Mouse (Mus musculus): ENCODE data around the gene Klf17.
A peak's percentile ranks its signal among the peaks of the same experiment; 100 is the strongest.
"Not testable (repeated sequence)": the region's sequence is repeated elsewhere in the genome, so short reads cannot be mapped to it uniquely, and the experiment has no call there.

The Klf17 gene

GRCm38 (mm10) chr4:117765416-117765815 is at the start of gene Klf17:
Gene Klf17, minus strand, starts transcription at chr4:117765648.
- DNase-seq (ENCODE audit: low read depth in 2 of 2, low spot score in 2 of 2) = no peak

- DNase-seq (ENCODE audit: low read depth in 2 of 2, low spot score in 2 of 2) = no peak
Observed at GRCm38 (mm10) chr4:117814333-117814732, 48.9 kb upstream of the Klf17 start.

DNA sequence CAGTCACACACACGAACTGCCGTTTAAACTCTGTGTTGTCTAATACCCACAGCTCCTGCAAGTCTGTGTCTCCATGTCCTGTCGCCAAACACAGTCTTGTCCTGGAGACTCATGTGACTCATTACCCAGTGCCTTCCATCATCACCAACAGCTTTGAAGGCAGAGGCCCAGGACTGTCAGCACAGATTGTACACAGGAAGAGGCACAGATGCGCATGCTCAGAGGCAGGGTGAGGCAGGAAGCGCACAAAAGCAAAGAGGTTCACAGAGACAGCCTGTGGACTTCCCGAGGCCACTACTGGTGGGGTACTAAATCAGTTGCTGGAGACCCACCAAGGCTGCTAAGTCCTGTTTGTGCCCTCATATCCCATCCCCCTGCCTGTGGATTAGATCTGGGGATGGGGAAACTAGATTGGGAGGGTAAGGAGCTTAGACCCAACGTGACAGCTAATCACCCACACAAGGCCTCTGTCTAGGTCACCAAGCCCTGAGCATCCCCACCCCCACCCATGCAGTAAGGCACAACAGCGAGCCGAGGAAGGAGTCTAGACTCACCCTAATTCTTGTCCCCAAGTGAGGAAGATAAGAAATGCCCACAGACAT is 48.2 kb upstream of the Klf17 start:
- peak; percentile 3 to 9 for DNase-seq (ENCODE audit: low read depth in 2 of 2, low spot score in 2 of 2)

DNA sequence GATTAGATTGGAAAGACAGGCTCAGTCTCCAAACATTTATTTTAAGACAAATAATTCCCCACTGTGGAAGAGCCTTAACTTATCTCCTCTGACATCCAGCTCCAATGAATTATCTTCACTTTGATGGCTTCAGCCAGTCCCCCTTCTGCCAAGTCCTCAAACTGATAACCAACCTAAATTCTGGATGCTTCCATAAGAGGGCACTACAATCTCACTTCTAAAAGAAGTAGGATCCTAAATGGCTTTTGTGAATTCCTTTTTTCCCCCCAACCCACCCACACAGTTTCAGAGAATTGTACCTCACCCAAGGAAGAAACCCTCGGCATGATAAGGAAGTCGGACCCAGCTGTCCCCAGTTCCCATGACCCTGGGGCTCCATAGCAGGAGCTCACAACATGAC is 45.5 kb upstream of the Klf17 start:
- DNase-seq (ENCODE audit: low read depth in 2 of 2, low spot score in 2 of 2) = no peak

DNA sequence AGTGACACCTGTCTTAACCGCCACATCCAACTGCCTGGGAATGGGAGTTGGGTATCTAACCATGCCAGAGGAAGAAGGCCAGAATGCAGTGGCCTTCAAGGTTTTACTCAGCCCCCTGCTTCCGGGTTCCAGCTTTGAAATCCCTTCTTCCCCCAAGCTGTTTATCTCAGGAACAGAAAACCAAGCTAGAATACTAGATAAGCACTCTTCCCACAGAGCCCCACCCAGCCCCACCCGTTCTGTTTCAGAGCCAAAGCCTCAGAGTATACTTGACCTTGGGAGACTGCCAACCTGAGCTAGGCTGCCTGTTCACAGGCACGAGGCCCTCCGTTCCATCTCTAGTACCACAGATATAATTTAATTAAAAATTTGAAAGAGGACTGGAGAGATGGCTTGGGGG is 41.5 kb upstream of the Klf17 start:
- no peak for DNase-seq (ENCODE audit: low read depth in 2 of 2, low spot score in 2 of 2)

GRCm38 (mm10) chr4:117799904-117800303 is 34.5 kb upstream of the Klf17 start:
- DNase-seq (ENCODE audit: low read depth in 2 of 2, low spot score in 2 of 2) = no peak

- DNase-seq (ENCODE audit: low read depth in 2 of 2, low spot score in 2 of 2) = no peak
Observed at GRCm38 (mm10) chr4:117788308-117788707, 22.9 kb upstream of the Klf17 start.

GRCm38 (mm10) chr4:117786963-117787362 is 21.5 kb upstream of the Klf17 start:
- DNase-seq (ENCODE audit: low read depth in 2 of 2, low spot score in 2 of 2) = no peak

DNA sequence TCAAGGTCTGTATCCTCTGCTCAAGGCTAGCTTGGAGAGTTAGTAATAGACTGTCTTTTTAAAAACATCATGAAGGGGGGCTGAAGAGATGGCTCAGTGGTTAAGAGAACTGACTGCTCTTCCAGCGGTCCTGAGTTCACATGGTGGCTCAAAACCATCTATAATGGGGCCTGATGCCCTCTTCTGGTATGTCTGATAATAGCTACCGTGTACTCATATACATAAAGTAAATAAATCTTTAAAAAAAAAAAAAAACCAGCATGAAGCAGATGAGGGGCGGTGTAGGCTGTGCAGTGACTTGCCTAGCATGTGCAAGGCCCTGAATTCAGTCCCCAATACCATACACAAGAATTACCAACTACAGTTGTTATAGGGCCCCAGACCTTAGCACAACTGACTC is 17.5 kb upstream of the Klf17 start:
- DNase-seq (ENCODE audit: low read depth in 2 of 2, low spot score in 2 of 2) = no peak

- DNase-seq (ENCODE audit: low read depth in 2 of 2, low spot score in 2 of 2) = no peak
Observed at GRCm38 (mm10) chr4:117772960-117773359, 7.5 kb upstream of the Klf17 start.

DNA sequence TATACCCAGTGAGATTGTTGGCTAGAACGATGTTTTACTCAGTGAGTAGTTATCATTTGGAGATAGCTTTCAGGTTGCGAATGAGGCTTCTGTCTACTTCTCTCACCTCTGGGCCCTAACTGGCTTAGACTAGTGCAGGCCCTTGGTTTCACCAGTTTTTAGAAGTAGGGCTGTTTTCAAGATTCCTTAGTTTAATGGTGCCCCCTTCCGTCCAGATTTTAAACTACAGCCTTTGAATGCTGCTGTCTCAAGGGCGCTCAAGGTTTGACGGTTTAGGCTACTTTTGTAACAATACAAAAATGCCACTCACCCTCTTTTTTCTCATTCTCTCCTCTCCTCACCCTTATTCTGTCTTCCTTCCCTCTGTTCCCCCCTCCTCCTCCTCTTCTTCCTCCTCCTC is 5.5 kb upstream of the Klf17 start:
- peak in 1 of 2 experiments; percentile 18 for DNase-seq (ENCODE audit: low read depth in 2 of 2, low spot score in 2 of 2)

DNA sequence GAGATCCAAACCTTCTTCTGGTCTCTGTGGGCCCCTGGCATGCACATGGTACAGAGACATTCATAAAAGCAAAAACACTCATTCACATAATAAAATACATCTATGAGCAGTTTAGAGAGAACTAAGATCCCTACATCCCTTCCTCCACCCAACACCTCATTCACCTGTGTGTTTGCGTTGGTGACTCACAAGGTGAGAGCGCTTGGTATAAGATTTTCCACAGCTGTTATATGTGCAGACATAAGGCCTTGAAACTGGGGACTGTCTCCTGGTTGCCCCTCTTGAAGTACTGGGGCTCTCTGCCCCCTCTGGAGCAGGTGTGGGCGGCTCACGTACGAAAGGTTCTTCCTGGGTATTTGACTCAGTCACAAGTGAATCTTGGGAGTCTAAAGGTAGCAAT is 5.3 kb downstream of the Klf17 start:
- no peak for DNase-seq (ENCODE audit: low read depth in 2 of 2, low spot score in 2 of 2)

DNA sequence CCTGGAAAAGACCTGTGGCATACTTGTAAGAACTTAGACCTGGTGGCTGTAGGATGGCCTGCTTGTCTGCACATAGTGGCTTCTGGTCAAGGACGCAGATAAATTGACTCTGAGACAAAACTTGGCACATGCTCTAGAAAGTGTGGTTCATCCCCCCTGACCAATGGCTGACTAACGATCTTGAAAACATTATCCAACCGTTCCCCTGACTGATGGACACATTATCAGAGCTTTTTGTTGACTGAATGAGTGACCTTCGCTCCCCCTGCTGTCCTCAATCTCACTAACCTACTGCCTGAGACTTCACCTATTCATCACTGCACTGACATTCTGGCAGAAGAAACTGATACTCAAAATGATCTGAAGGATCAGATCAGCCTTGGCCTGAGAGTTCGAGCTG is 13.0 kb downstream of the Klf17 start:
- not testable (repeated sequence) for DNase-seq (ENCODE audit: low read depth in 2 of 2, low spot score in 2 of 2)

GRCm38 (mm10) chr4:117737559-117737958 is 27.9 kb downstream of the Klf17 start:
- no peak for DNase-seq (ENCODE audit: low read depth in 2 of 2, low spot score in 2 of 2)

DNA sequence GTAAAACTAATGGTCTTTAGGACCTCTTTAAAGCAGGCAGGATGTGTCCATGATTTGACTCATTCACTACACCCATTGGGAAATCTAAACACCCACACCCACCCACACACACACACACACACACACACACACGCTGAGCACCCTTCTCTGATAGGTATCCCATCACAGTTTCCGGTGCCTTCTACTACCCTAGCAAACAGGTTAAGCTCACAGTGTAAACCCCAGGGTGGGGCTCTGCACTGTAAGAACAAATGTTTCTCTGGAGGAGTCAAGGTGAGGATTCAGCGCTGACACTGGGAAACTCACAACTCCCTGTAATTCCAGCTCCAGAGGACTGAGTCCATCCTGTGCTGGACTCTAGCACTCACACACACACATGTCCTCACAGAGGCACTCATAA is 33.5 kb downstream of the Klf17 start:
- DNase-seq (ENCODE audit: low read depth in 2 of 2, low spot score in 2 of 2) = no peak

DNA sequence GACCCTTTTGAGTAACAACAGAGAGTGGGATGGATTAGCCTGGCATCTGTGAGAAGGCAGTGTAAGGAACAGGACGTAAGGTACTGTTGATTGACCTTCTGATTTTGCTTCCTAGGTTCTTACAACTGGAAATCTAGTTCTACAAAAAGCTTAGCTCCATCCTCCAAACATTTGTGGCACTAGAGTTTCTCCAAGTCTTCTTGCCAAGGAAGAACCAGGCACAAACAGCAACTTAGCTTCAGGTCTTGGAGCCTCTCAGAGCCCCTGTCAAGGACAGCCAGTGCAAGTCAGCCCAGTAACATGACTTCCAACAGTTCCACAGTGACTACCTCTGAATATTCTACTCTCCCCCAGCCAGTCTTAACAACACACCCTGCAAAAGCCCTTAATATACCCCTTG is 41.3 kb downstream of the Klf17 start, which contains the start of gene Gm12845:
Gm12845 (plus strand) TSS at position 301 of the 400 bp plus-strand sequence.
- no peak for DNase-seq (ENCODE audit: low read depth in 2 of 2, low spot score in 2 of 2)

DNA sequence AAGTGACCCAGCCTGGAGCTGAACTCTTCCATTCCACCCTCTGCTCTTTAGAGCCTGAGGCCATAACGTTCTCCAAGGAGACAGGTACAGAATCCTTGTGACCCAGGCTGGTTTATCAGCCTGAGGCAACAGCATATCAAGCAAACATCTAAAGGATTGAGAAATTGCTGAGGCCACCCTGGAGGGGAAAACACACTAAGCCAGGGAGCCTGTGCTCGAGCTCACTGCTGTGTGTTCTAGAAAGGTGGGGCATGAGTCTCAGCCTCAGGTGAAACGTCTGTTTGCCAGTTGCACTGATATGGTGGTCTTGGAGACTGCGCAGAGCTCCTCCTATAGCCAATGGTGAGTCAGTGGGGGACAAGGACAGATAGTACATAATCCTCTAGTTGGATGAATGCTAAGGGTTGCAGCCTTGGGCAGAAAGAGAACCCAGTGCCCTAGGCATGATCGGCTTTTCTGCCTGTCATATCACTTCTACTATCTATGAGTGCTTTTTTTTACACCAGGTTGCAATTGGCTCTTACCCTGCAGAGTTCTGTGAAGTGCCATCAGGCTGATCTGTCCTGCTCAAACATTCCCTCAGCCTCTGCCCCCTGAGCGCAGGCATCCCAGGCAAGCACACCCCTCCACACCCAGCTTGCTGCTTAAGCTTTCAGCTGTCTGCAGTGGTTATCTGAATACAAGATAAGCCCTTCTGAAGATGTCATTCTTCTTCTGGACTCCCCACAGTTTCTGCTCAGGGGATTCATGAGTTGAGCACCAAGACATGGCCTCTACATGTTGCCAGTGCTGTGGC is 51.9 kb downstream of the Klf17 start:
- no peak for DNase-seq (ENCODE audit: low read depth in 2 of 2, low spot score in 2 of 2)

DNA sequence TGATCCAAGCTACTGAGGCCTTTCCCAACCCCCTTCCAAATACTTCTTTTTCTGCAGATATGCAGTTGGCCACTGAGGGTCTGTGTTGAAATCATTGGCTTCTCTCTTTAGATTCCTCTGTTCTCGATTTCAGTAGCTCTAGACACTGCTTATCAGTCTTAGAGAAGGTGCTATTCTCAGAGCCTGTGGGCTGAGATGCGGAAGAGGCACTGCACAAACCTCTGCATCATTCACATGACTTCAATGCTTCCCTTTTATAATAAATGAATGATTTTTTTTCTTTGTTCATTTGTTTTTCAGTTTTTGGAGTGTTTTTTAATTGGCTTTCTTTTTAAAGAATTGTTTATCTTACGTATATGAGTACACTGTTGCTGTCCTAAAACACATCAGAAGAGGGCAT is 53.1 kb downstream of the Klf17 start:
- DNase-seq (ENCODE audit: low read depth in 2 of 2, low spot score in 2 of 2) = no peak

- no peak for DNase-seq (ENCODE audit: low read depth in 2 of 2, low spot score in 2 of 2)
Observed at GRCm38 (mm10) chr4:117708780-117709550, 56.5 kb downstream of the Klf17 start.
